Mouse (Mus musculus): ENCODE results near the gene Pak4.

DNA sequence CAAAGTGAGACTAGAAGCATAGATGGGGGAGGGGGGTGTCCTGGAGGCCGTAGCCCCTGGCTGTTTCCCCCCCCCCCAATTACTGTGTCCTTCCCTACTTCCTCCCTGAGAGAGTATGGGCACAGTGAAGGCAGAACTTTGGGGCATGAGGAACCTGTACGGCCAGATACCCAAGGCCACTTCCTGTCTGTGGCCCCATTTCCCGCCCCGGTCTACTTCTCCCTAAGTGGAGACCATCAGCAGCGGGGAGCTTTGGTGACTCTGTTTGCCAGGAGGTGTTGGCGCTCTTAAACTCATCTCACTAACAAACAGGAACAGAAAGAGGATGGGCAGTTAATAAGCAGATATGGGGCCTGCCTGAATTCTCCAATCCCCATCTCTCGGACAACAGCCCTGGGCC, 50.4 kb downstream of the Pak4 start:
- no peak for TF ChIP-seq CTCF (IDR thresholded peaks at IDR 0.05; ENCODE audit: borderline replicate concordance, control insufficient read depth, extremely low read depth, insufficient read depth, low read length, poor library complexity)
- TF ChIP-seq POLR2A (IDR thresholded peaks at IDR 0.05; ENCODE audit: control insufficient read depth, extremely low read depth, insufficient read depth, low read length, poor library complexity) = no peak

Data from thymus, adult 2 months (tissue).